Mouse (Mus musculus) bone marrow, adult 2 months (tissue): Measurements from ENCODE around the gene Lum.

ENCODE experiments used
- CTCF ChIP-seq: fragments of 200-500 bp; IDR thresholded peaks from 2 replicates; pipeline ENCODE4 v1.5.1; 2011; ENCODE audit warnings: low read length, control low read depth; ENCODE audit not compliant: control insufficient read depth, insufficient read depth
- POLR2A ChIP-seq: fragments of 200-500 bp; IDR thresholded peaks from 2 replicates; pipeline ENCODE4 v1.6.1; 2011; ENCODE audit warnings: low read depth, mild to moderate bottlenecking, control low read depth, low read length, borderline replicate concordance; ENCODE audit not compliant: control insufficient read depth

DNA sequence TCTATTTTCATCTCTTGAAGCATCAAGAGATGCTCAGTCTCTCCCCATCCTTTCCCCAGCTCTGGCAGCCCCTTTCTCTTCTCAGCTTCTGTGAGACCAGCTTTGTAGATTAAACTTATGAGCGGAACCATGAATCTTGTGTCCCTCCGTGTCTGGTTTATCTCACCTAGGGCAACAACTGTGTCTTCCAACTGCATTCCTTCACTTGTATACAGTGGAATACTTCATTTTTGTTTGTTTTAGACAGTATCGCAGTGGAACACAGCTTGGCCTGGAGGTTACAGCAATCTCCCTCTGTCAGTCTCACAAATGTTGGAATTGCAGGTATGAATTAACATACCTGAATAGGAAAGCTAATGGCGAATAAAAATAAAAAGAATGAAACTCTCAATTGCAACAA is 26.7 kb upstream of the Lum start:
- TF ChIP-seq POLR2A (no peak), CTCF (no peak)
